Mouse (Mus musculus) adipose tissue, adult 10 weeks (tissue): Measurements from ENCODE around the gene Dpep3. TPM values are rescaled to one million over a fixed set of nuclear protein-coding genes. Genes with fewer than 3 reads are reported as not detected.

Experiments
- polyA plus RNA-seq: library from polyadenylated mRNA; stranded (reverse); fragments of 350-450 nt; fragmentation: Illumina TruSeq; extraction: RNeasy Lipid Tissue Mini Kit (QIAGEN cat#74804); gene quantifications from one replicate; pipeline ENCODE4 v1.2.3, GENCODE M21; 2014; ENCODE audit warnings: low read depth, low replicate concordance

The Dpep3 gene
- 5.3 TPM for polyA plus RNA-seq

DNA sequence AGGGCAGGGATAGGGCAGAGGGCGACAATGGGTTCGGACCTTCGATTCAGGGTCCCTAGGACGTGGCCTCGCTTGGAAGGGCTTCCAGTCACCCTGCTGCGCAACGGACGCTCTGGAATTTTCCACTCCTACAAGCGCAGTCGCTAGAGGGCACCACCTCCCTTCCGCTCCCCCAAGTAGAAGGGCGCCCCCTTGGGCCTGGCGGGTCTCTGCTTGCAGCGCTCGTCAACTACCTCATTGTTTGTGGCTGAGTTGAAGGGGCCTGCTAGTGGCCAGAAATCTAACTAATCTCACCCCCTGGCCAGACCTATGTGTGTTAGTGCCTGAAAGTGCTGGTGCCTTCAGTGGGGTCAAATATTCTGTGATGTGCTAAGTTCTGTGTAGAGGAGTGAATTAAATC is at the start of gene Dpep3:
Gene Dpep3 (minus strand): TSS at position 105 of the 400 bp plus-strand sequence.

DNA sequence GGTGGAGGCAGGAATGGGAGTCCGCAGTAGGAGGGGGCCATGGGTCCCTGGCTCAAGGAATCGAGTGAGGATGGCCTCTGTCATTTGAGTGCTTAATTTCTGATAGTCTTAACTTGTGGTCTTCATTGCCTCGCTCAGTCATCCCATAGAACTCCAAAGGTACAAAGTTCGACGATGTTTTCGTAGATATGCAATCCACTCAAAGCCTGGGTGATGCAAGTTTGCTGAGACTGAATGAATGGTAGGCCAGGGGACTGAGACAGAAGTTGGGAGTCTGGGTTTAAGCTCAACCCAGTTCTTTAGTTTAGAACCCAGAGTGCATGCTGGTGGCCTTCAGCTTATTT is 32.4 kb upstream of the Dpep3 start, which contains the start of gene Ddx28:
Gene Ddx28 (minus strand): TSS at position 240 of the 344 bp plus-strand sequence.

DNA sequence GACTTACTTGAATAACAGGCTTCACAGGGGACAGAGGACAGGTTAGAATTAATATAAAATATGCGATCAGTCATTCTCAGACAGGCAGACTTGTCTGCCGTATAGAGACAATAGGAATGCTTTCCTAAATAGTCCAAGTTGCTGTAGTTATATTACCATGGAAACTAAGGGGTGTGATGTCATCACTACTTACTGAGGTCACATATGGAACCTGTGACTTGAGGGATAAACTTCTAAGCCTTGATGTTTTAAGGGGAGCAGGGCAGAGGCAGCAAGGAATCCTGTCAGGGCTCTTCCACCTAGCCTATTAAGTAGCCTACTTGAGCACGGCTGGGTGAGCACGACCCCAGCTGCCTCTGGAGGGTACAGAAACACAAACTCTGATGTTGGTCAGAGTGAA is 26.6 kb upstream of the Dpep3 start, which contains the start of gene Dpep2nb:
Gene Dpep2nb (minus strand): TSS at position 101 of the 400 bp plus-strand sequence.

DNA sequence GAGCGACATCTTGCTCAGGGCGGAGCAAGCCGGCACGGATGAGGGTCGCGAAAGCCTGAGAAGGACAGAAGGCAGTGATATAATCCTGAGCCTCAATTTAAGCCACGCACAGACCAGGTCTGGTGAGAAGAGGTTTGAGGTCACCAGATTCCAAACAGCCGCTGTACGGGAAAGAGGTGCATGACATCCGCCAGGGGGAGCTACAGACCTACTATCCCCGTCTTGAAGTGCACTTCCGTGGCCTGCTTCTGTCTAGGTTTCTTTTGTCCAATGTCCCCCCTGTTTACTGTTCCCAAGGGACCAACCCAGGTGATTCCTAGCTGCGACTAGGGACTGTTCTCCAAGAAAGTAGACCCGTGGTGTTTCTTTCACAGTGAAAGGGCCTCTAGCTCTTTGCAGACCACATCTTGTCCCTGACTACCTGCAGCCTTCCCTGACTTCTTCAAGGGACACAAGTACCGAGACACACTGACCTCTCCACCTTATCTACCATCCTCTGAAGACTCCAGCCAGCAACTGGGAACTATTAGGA is 11.7 kb upstream of the Dpep3 start, which contains the start of gene Dus2:
Gene Dus2 (plus strand): TSS at position 482 of the 532 bp plus-strand sequence.

DNA sequence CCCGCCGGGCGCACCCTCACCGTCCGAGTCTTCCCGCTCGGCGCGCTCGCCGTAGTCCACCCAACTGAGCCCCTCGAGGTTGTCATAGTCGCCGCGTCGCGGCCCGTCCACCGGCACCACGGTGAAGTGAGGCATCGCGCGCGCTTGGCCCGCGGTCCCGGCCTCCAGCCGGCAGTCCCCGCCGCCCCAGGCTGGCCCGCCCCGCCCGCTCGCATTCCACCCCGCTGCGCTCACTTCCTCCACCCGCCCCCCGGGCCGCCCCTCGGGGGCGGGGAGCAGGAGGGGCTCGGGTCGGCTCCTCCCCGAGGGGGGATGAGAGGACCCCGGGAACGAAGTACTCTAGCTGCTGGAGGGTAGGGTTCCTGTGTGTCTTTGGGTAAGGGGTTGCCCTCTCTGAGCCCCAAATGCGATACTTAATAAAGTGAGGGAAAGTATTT is 13.3 kb downstream of the Dpep3 start, which contains the start of gene Slc12a4:
Gene Slc12a4 (minus strand): TSS at position 193 of the 437 bp plus-strand sequence.

DNA sequence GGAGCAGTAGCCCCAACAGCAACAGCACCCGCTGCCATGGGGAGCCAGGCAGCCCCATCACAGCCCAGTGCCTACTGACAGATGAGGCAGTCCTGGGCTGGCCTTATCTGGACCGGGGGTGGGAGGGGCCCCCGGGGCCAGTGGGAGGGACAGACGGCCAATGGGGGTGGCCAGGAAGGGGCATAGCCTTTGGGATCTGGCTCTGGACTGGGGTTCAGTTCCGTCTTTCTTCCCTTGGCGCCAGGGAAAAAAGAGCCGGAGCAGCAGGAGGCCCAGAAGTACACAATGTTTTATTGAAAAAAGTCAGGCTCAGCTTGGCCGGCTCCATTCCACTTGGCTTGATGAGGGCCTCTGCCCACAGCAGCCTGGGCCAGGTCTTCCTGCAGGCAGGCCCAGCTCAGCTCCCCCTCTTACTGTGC is 35.9 kb downstream of the Dpep3 start, which contains the start of gene Lcat:
Gene Lcat (minus strand): TSS at position 62 of the 419 bp plus-strand sequence.

DNA sequence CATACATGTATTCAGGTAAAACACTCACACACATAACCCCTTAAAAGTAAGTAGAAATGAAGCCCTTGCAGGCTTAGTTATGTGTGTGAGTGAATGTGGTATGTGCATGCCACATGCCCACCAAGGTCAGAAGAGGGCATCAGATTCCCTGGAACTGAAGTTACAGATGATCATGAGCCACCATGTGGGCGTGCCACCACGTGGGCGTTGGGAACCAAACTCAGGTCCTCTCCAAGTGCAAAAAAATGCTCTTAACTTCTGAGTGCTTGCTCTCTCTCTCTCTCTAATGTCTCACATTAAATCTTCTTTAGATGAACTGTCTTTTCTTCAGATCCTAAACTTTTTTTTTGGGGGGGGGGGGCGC is 40.9 kb downstream of the Dpep3 start, which contains the start of gene Psmb10:
Gene Psmb10 (minus strand): TSS at position 139 of the 364 bp plus-strand sequence.

DNA sequence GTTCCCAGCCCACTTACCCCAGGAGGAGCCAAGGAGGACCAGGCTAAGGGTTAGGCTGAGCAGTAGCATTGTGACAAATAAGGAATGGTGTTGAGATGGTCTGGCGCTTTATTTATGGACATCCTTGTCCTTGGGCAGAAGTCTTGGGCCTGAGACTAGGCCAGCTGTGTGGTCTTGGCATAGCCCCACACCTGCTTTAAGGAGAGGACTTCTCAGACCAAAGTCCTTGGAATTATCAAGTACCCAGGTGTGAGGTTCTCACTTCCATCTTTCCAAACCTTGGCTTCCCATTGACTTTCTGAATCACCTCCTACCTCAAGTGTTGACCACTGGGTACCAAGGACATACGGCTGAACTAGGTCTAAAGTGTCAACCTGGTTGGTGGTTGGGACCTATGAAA is 45.5 kb downstream of the Dpep3 start, which contains the start of gene Ctrl:
Gene Ctrl (minus strand): TSS at position 101 of the 400 bp plus-strand sequence.

Other genes starting within 250 kb of the Dpep3 start
- gene Gfod2, start 220.8 kb downstream of the Dpep3 start, polyA plus RNA-seq: 10.8 TPM
- gene Ranbp10, start 152.1 kb downstream of the Dpep3 start, polyA plus RNA-seq: 15.9 TPM
- gene Tsnaxip1, start 151.7 kb downstream of the Dpep3 start, polyA plus RNA-seq: 5.6 TPM
- gene Cenpt, start 126.2 kb downstream of the Dpep3 start, polyA plus RNA-seq: 12.0 TPM
- 24.7 TPM for gene Thap11, start 124.3 kb downstream of the Dpep3 start, polyA plus RNA-seq
- gene Nutf2, start 118.8 kb downstream of the Dpep3 start, polyA plus RNA-seq: 71.3 TPM
- gene Edc4, start 98.5 kb downstream of the Dpep3 start, polyA plus RNA-seq: 30.9 TPM
- not detected for gene Nrn1l, start 85.9 kb downstream of the Dpep3 start, polyA plus RNA-seq
- gene Pskh1, start 79.0 kb downstream of the Dpep3 start, polyA plus RNA-seq: 26.0 TPM
- 1.3 TPM for gene Ctrl, start 45.6 kb downstream of the Dpep3 start, polyA plus RNA-seq
- gene Psmb10, start 41.0 kb downstream of the Dpep3 start, polyA plus RNA-seq: 39.5 TPM
- 1.5 TPM for gene Lcat, start 36.0 kb downstream of the Dpep3 start, polyA plus RNA-seq
- 22.0 TPM for gene Slc12a4, start 13.3 kb downstream of the Dpep3 start, polyA plus RNA-seq
- 15.9 TPM for gene Dus2, start 11.9 kb upstream of the Dpep3 start, polyA plus RNA-seq
- gene Dpep2nb, start 26.5 kb upstream of the Dpep3 start, polyA plus RNA-seq: not detected
- gene Ddx28, start 32.5 kb upstream of the Dpep3 start, polyA plus RNA-seq: 8.5 TPM
- gene Nfatc3, start 79.4 kb upstream of the Dpep3 start, polyA plus RNA-seq: 19.4 TPM
- 76.6 TPM for gene Esrp2, start 157.5 kb upstream of the Dpep3 start, polyA plus RNA-seq
- gene Pla2g15, start 171.0 kb upstream of the Dpep3 start, polyA plus RNA-seq: 25.5 TPM
- gene Slc7a6, start 189.4 kb upstream of the Dpep3 start, polyA plus RNA-seq: 12.6 TPM
- 30.5 TPM for gene Slc7a6os, start 231.5 kb upstream of the Dpep3 start, polyA plus RNA-seq
- gene Prmt7, start 231.5 kb upstream of the Dpep3 start, polyA plus RNA-seq: 19.5 TPM